Mouse (Mus musculus) myocyte (in vitro differentiated cells): ENCODE measurements around the gene Spint1. TPM values are rescaled to one million over a fixed set of nuclear protein-coding genes. Genes with fewer than 3 reads are reported as not detected.

Experiments
- H3K27me3 ChIP-seq: one replicate; pipeline ENCODE4 v1.6.1; 2011; ENCODE audit not compliant: control insufficient read depth, insufficient read depth, insufficient read length
- H3K36me3 ChIP-seq: one replicate; pipeline ENCODE4 v1.6.1; 2011; ENCODE audit not compliant: control insufficient read depth, insufficient read depth
- H3K4me2 ChIP-seq: one replicate; pipeline ENCODE4 v1.6.1; 2011; ENCODE audit warnings: low read depth, control low read depth
- H3K4me3 ChIP-seq: one replicate; pipeline ENCODE4 v1.5.1; 2011; ENCODE audit warnings: mild to moderate bottlenecking, control low read depth, moderate library complexity
- H3K79me2 ChIP-seq: one replicate; pipeline ENCODE4 v1.6.1; 2011; ENCODE audit not compliant: control insufficient read depth, insufficient read depth
- H3ac ChIP-seq: one replicate; pipeline ENCODE4 v1.6.1; 2011; ENCODE audit not compliant: control insufficient read depth, insufficient read length
- CEBPB ChIP-seq: IDR thresholded peaks from 2 replicates; pipeline ENCODE4 v1.6.1; 2011; ENCODE audit warnings: mild to moderate bottlenecking, moderate library complexity; ENCODE audit not compliant: poor library complexity, insufficient read depth, severe bottlenecking
- E2F4 ChIP-seq: IDR thresholded peaks from one replicate; pipeline ENCODE4 v1.6.1; 2011; ENCODE audit warnings: mild to moderate bottlenecking, control low read depth, moderate library complexity; ENCODE audit not compliant: insufficient read depth
- MAX ChIP-seq: IDR thresholded peaks from one replicate; pipeline ENCODE4 v1.6.1; 2011; ENCODE audit warnings: low read depth, mild to moderate bottlenecking, control low read depth
- MYOD1 ChIP-seq, 3 experiments: IDR thresholded peaks; one replicate each; pipeline ENCODE4 v1.6.1; 2011; ENCODE audit warnings: control low read depth in 2 of 3, low read depth in 2 of 3, mild to moderate bottlenecking in 2 of 3, moderate library complexity in 1 of 3; ENCODE audit not compliant: insufficient read length in 2 of 3, control insufficient read depth in 1 of 3
- MYOG ChIP-seq, 3 experiments: IDR thresholded peaks; one replicate each; pipeline ENCODE4 v1.6.1; 2011; ENCODE audit warnings: control low read depth in 2 of 3, low read depth in 2 of 3, mild to moderate bottlenecking in 2 of 3; ENCODE audit not compliant: insufficient read length in 2 of 3, control insufficient read depth in 1 of 3, insufficient read depth in 1 of 3
- POLR2A ChIP-seq: IDR thresholded peaks from one replicate; pipeline ENCODE4 v1.6.1; 2011; ENCODE audit warnings: low read depth, mild to moderate bottlenecking, control low read depth, moderate library complexity; ENCODE audit not compliant: insufficient read length
- POLR2AphosphoS2 ChIP-seq: IDR thresholded peaks from one replicate; pipeline ENCODE4 v1.6.1; 2011; ENCODE audit warnings: low read depth, control low read depth; ENCODE audit not compliant: insufficient read length
- REST ChIP-seq: IDR thresholded peaks from one replicate; pipeline ENCODE4 v1.6.1; 2011; ENCODE audit warnings: mild to moderate bottlenecking, control low read depth, moderate library complexity; ENCODE audit not compliant: insufficient read depth, insufficient read length
- SRF ChIP-seq: IDR thresholded peaks from one replicate; pipeline ENCODE4 v1.6.1; 2011; ENCODE audit warnings: low read depth; ENCODE audit not compliant: control insufficient read depth, insufficient read length
- TCF12 ChIP-seq: IDR thresholded peaks from one replicate; pipeline ENCODE4 v1.6.1; 2011; ENCODE audit warnings: mild to moderate bottlenecking, control low read depth; ENCODE audit not compliant: poor library complexity, insufficient read depth, severe bottlenecking
- TCF3 ChIP-seq: IDR thresholded peaks from one replicate; pipeline ENCODE4 v1.6.1; 2011; ENCODE audit warnings: low read depth, control low read depth; ENCODE audit not compliant: insufficient read length
- USF1 ChIP-seq: IDR thresholded peaks from one replicate; pipeline ENCODE4 v1.6.1; 2011; ENCODE audit warnings: low read depth, mild to moderate bottlenecking, control low read depth, moderate library complexity
- polyA plus RNA-seq: library from polyadenylated mRNA; unstranded; fragments of >200 nt; fragmentation: generic; extraction: Trizol; gene quantifications from one replicate; pipeline ENCODE4 v1.2.1, GENCODE M21; 2012; ENCODE audit warnings: missing spikeins

Gene Spint1
- polyA plus RNA-seq, 1 experiment: 0.12 TPM

- Histone ChIP-seq H3K4me3 (no peak overlapping the region), H3K36me3 (peaks cover 7% of the 10 kb centered on the region), H3K27me3 (no peaks in the 10 kb centered on the region), H3K79me2 (peaks cover 7% of the 10 kb centered on the region), H3K4me2 (no peak overlapping the region), H3ac (no peak overlapping the region)
- TF ChIP-seq MYOG (IDR thresholded peaks at IDR 0.05; ENCODE audit: control insufficient read depth in 1 of 3, insufficient read depth in 1 of 3, insufficient read length in 2 of 3, low read depth in 2 of 3) (no peak), POLR2AphosphoS2 (no peak), MYOD1 (IDR thresholded peaks at IDR 0.05; ENCODE audit: control insufficient read depth in 1 of 3, insufficient read length in 2 of 3, low read depth in 2 of 3) (no peak), REST (no peak), MAX (no peak), POLR2A (no peak), CEBPB (no peak), SRF (no peak), E2F4 (no peak), TCF3 (no peak), TCF12 (no peak), USF1 (no peak)
Measured at GRCm38 (mm10) chr2:119296756-119297155, 59.6 kb downstream of the Spint1 start.

DNA sequence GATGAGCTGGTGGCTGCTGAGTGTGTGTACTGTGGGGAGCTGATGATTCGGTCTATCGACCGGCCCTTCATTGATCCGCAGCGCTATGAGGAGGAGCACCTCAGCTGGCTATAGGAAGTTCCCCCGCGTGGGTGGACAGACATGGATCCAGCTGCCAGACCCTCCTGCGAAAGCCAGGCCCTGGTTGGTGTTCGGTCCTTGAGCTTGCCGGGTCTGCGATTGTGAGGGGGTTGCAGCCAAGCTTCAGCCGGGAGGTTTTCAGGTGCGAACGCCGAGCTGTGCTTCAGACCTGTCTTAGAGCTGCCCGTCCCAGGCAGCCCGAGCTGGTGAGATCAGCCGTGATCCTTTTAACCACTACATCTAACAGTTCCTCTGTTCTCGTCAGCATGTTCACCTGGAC, 60.3 kb downstream of the Spint1 start:
- H3K27me3 ChIP-seq: no peaks in the 10 kb centered on the region
- H3ac ChIP-seq: no peak overlapping the region
- no peak for TF ChIP-seq POLR2AphosphoS2
- no peak for TF ChIP-seq MAX
- TF ChIP-seq MYOG (IDR thresholded peaks at IDR 0.05; ENCODE audit: control insufficient read depth in 1 of 3, insufficient read depth in 1 of 3, insufficient read length in 2 of 3, low read depth in 2 of 3): no peak
- no peak overlapping the region for H3K4me3 ChIP-seq
- peaks cover 7% of the 10 kb centered on the region for H3K79me2 ChIP-seq
- H3K4me2 ChIP-seq: no peak overlapping the region
- peaks cover 7% of the 10 kb centered on the region for H3K36me3 ChIP-seq

GRCm38 (mm10) chr2:119298330-119298729, 61.2 kb downstream of the Spint1 start:
- no peak overlapping the region for H3K4me2 ChIP-seq
- H3K36me3 ChIP-seq: peaks cover 7% of the 10 kb centered on the region
- peaks cover 7% of the 10 kb centered on the region for H3K79me2 ChIP-seq
- H3K27me3 ChIP-seq: no peaks in the 10 kb centered on the region
- no peak for TF ChIP-seq POLR2A
- no peak for TF ChIP-seq POLR2AphosphoS2
- TF ChIP-seq SRF: no peak
- no peak for TF ChIP-seq MYOD1 (IDR thresholded peaks at IDR 0.05; ENCODE audit: control insufficient read depth in 1 of 3, insufficient read length in 2 of 3, low read depth in 2 of 3)
- no peak for TF ChIP-seq CEBPB
- no peak for TF ChIP-seq TCF3
- TF ChIP-seq E2F4: no peak
- no peak overlapping the region for H3K4me3 ChIP-seq
- H3ac ChIP-seq: no peak overlapping the region

- Histone ChIP-seq H3ac (no peak overlapping the region), H3K4me3 (no peak overlapping the region), H3K79me2 (peaks cover 7% of the 10 kb centered on the region), H3K4me2 (no peak overlapping the region), H3K36me3 (peaks cover 7% of the 10 kb centered on the region), H3K27me3 (no peaks in the 10 kb centered on the region)
- TF ChIP-seq MYOG (IDR thresholded peaks at IDR 0.05; ENCODE audit: control insufficient read depth in 1 of 3, insufficient read depth in 1 of 3, insufficient read length in 2 of 3, low read depth in 2 of 3): no peak
- TF ChIP-seq POLR2A: no peak
- no peak for TF ChIP-seq MAX
- no peak for TF ChIP-seq SRF
- TF ChIP-seq E2F4: no peak
- no peak for TF ChIP-seq CEBPB
- no peak for TF ChIP-seq USF1
- no peak for TF ChIP-seq TCF12
- no peak for TF ChIP-seq POLR2AphosphoS2
- no peak for TF ChIP-seq REST
- no peak for TF ChIP-seq MYOD1 (IDR thresholded peaks at IDR 0.05; ENCODE audit: control insufficient read depth in 1 of 3, insufficient read length in 2 of 3, low read depth in 2 of 3)
- no peak for TF ChIP-seq TCF3
Measured at GRCm38 (mm10) chr2:119298839-119299238, 61.7 kb downstream of the Spint1 start.

Other genes with a start within 250 kb of the Spint1 start
- gene Ccdc32, start 208.0 kb upstream of the Spint1 start, polyA plus RNA-seq: 10.3 TPM
- 3.8 TPM for gene Rpusd2, start 202.6 kb upstream of the Spint1 start, polyA plus RNA-seq
- gene Knl1, start 190.2 kb upstream of the Spint1 start, polyA plus RNA-seq: 1.4 TPM
- 8.7 TPM for gene Rad51, start 124.6 kb upstream of the Spint1 start, polyA plus RNA-seq
- 20.7 TPM for gene Rmdn3, start 80.3 kb upstream of the Spint1 start, polyA plus RNA-seq
- gene Gchfr, start 69.6 kb upstream of the Spint1 start, polyA plus RNA-seq: 90.4 TPM
- gene Gm14137, start 62.9 kb upstream of the Spint1 start, polyA plus RNA-seq: 6.3 TPM
- gene Zfyve19, start 28.7 kb upstream of the Spint1 start, polyA plus RNA-seq: 23.2 TPM
- 17.2 TPM for gene Dnajc17, start 28.6 kb upstream of the Spint1 start, polyA plus RNA-seq
- gene Ppp1r14d, start 7.5 kb upstream of the Spint1 start, polyA plus RNA-seq: 0.13 TPM
- gene Rhov, start 33.9 kb downstream of the Spint1 start, polyA plus RNA-seq: 0.35 TPM
- gene Vps18, start 51.4 kb downstream of the Spint1 start, polyA plus RNA-seq: 18.2 TPM
- gene Dll4, start 88.4 kb downstream of the Spint1 start, polyA plus RNA-seq: not detected
- gene Chac1, start 113.9 kb downstream of the Spint1 start, polyA plus RNA-seq: 273 TPM
- gene Ino80, start 240.3 kb downstream of the Spint1 start, polyA plus RNA-seq: 7.3 TPM